Mouse (Mus musculus) ES-E14 (cell line): ENCODE measurements at regions not wholly inside any gene's neighbourhood (a gene's known extent, or its start where the extent isn't known, plus 50 kb on each side); places are given as distances from the start of the nearest gene placed in this dataset.

Source experiments
- DNase-seq: peaks from one replicate; pipeline ENCODE4 v3.0.0-alpha.2; 2013; ENCODE audit warnings: low read depth, low spot score
- H3K27ac ChIP-seq: 2 replicates; pipeline ENCODE4 v1.5.1; 2012; ENCODE audit warnings: low read depth, mild to moderate bottlenecking, low read length, moderate library complexity, mixed read lengths; ENCODE audit not compliant: poor library complexity, insufficient read depth, severe bottlenecking
- H3K36me3 ChIP-seq: 2 replicates; pipeline ENCODE4 v1.6.1; 2012; ENCODE audit warnings: mild to moderate bottlenecking, low read length, moderate library complexity, mixed read lengths; ENCODE audit not compliant: control insufficient read depth, poor library complexity, insufficient read depth, severe bottlenecking
- H3K4me1 ChIP-seq, 2 experiments: fragments of 150-350 bp in 1 of 2; sonication (generic) in 1 of 2; 2 replicates each; pipeline ENCODE4 v1.6.1; 2012; ENCODE audit warnings: low read length in 2 of 2, mild to moderate bottlenecking in 1 of 2, mixed read lengths in 1 of 2; ENCODE audit not compliant: control insufficient read depth in 2 of 2, insufficient read depth in 2 of 2, poor library complexity in 1 of 2
- H3K4me3 ChIP-seq, 2 experiments: fragments of 150-350 bp in 1 of 2; sonication (generic) in 1 of 2; 2 replicates each; pipeline ENCODE4 v1.5.1; 2012; ENCODE audit warnings: low read length in 2 of 2, low read depth in 1 of 2, mild to moderate bottlenecking in 1 of 2, mixed read lengths in 1 of 2; ENCODE audit not compliant: insufficient read depth in 1 of 2, poor library complexity in 1 of 2, severe bottlenecking in 1 of 2
- H3K9ac ChIP-seq: 2 replicates; pipeline ENCODE4 v1.6.1; 2012; ENCODE audit warnings: low read depth, mild to moderate bottlenecking, low read length, mixed read lengths; ENCODE audit not compliant: poor library complexity, insufficient read depth, severe bottlenecking
- H3K9me3 ChIP-seq: fragments of 150-350 bp; sonication (generic); 2 replicates; pipeline ENCODE4 v1.6.1; 2012; ENCODE audit warnings: low read depth, mild to moderate bottlenecking, low read length; ENCODE audit not compliant: control insufficient read depth, insufficient read depth
- CHD2 ChIP-seq: IDR thresholded peaks from 2 replicates; pipeline ENCODE4 v1.6.1; 2014; ENCODE audit warnings: mild to moderate bottlenecking, low read depth, low read length, inconsistent platforms
- HCFC1 ChIP-seq: IDR thresholded peaks from 2 replicates; pipeline ENCODE4 v1.6.1; 2012; ENCODE audit warnings: low read length, inconsistent platforms, borderline replicate concordance; ENCODE audit not compliant: insufficient read depth
- MAFK ChIP-seq: IDR thresholded peaks from 2 replicates; pipeline ENCODE4 v1.6.1; 2014; ENCODE audit warnings: mild to moderate bottlenecking, low read depth, low read length, inconsistent platforms; ENCODE audit not compliant: insufficient read depth
- ZC3H11A ChIP-seq: IDR thresholded peaks from 2 replicates; pipeline ENCODE4 v1.6.1; 2012; ENCODE audit warnings: low read depth, mild to moderate bottlenecking, inconsistent platforms, low read length, borderline replicate concordance
- ZNF384 ChIP-seq: IDR thresholded peaks from 2 replicates; pipeline ENCODE4 v1.6.1; 2012; ENCODE audit warnings: low read depth, low read length, inconsistent platforms
- in situ Hi-C, 2 experiments: fragments of 600-800 bp; cut with MboI; formaldehyde crosslinking; loops; one replicate each; pipeline ENCODE4 v1.15.1; 2025; ENCODE audit warnings: low sequenced_read_pairs in 2 of 2, inconsistent platforms in 1 of 2; ENCODE audit not compliant: unreplicated experiment in 2 of 2

- no peak overlapping the region for H3K9ac ChIP-seq
- in situ Hi-C loops = no loop called here
Observed at GRCm38 (mm10) chr7:125263756-125264155, 180.7 kb upstream of the Kdm8 start.

GRCm38 (mm10) chr7:125270711-125271110, 173.8 kb upstream of the Kdm8 start:
- Histone ChIP-seq H3K9me3 (no peaks in the 10 kb centered on the region), H3K27ac (no peak overlapping the region), H3K9ac (no peak overlapping the region), H3K4me3 (no peak overlapping the region), H3K36me3 (no peaks in the 10 kb centered on the region), H3K4me1 (no peaks in the 10 kb centered on the region)
- in situ Hi-C loops = no loop called here
- DNase-seq = no peak
- TF ChIP-seq ZC3H11A (no peak), ZNF384 (no peak), HCFC1 (no peak), CHD2 (no peak)

More at GRCm38 (mm10) chr7:125263756-125264155, 180.7 kb upstream of the Kdm8 start:
- H3K27ac ChIP-seq = no peak overlapping the region
- no peak for DNase-seq
- H3K9me3 ChIP-seq = no peaks in the 10 kb centered on the region
- H3K4me1 ChIP-seq = no peaks in the 10 kb centered on the region
- no peak overlapping the region for H3K4me3 ChIP-seq
- no peak for TF ChIP-seq HCFC1
- TF ChIP-seq CHD2 = no peak
- no peak for TF ChIP-seq ZNF384
- no peak for TF ChIP-seq MAFK
- TF ChIP-seq ZC3H11A = no peak
- no peaks in the 10 kb centered on the region for H3K36me3 ChIP-seq

DNA sequence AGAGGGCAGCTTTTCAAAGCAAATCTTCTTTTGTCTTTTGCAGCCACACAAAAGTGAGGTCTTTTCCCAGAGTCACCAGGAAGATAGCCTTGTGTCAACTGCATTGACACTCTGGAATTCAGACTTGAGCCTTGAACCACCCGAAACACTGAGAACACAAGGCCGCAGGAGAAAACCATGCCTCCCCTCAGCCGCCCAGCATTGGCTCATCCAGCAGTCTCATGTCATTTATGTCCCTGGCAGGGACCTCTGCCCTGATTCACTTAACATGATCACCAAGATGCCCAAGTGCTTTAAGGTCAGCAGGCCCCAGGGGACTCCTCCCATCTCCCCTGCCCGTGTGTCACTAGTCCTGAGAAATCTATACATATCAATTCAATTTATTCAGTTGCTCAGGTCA, 173.1 kb upstream of the Kdm8 start:
- Histone ChIP-seq H3K9ac (no peak overlapping the region), H3K9me3 (no peaks in the 10 kb centered on the region), H3K4me3 (no peak overlapping the region), H3K4me1 (no peaks in the 10 kb centered on the region), H3K36me3 (no peaks in the 10 kb centered on the region), H3K27ac (no peak overlapping the region)
- TF ChIP-seq ZNF384 (no peak), CHD2 (no peak), ZC3H11A (no peak), MAFK (no peak), HCFC1 (no peak)
- in situ Hi-C loops = no loop called here
- DNase-seq = no peak

- no peak for TF ChIP-seq ZC3H11A
- no peak for TF ChIP-seq HCFC1
- no peak for TF ChIP-seq MAFK
- no peak for TF ChIP-seq ZNF384
- no peak for TF ChIP-seq CHD2
- no peak overlapping the region for H3K9ac ChIP-seq
- in situ Hi-C loops = no loop called here
- H3K27ac ChIP-seq = no peak overlapping the region
- H3K9me3 ChIP-seq = no peaks in the 10 kb centered on the region
- H3K4me3 ChIP-seq = no peak overlapping the region
- H3K4me1 ChIP-seq = no peaks in the 10 kb centered on the region
- DNase-seq = no peak
- H3K36me3 ChIP-seq = no peaks in the 10 kb centered on the region
Observed at GRCm38 (mm10) chr7:125281371-125281770, 163.1 kb upstream of the Kdm8 start.

DNA sequence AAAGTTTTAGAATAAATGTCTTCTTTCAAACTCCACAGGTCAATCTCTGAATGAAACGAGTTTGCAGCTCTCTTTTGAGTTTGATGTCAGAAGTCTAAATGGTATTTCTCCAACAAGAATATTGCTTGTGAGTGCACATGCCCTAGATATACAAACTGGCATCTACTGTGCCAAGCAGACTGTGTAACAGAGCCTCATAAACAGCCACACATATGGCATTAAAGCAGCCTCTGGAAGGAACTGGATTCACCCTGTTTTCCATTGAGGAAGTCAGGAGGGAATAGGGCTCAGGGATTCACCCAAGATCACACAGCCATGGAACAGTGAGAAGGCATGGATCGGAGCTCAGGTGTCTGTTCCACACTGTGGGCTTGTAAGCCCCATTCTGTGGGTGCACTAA, 149.2 kb upstream of the Kdm8 start:
- H3K9ac ChIP-seq = no peak overlapping the region
- H3K36me3 ChIP-seq = no peaks in the 10 kb centered on the region
- no peaks in the 10 kb centered on the region for H3K9me3 ChIP-seq
- no peak overlapping the region for H3K4me3 ChIP-seq
- H3K27ac ChIP-seq = no peak overlapping the region
- in situ Hi-C loops = no loop called here
- no peak for DNase-seq
- TF ChIP-seq ZC3H11A = no peak
- no peak for TF ChIP-seq ZNF384
- TF ChIP-seq MAFK = no peak
- no peak for TF ChIP-seq CHD2
- no peak for TF ChIP-seq HCFC1
- H3K4me1 ChIP-seq = no peaks in the 10 kb centered on the region
